Mouse (Mus musculus) c-Kit-positive CD71-positive TER-119-positive erythroid progenitor cells, embryonic 14.5 days (primary cell): ENCODE measurements around the gene Ppfibp2.

ENCODE experiments used
- DNase-seq: peaks from one replicate; pipeline ENCODE4 v3.0.0-alpha.2; 2013; ENCODE audit warnings: low spot score

Gene Ppfibp2

GRCm38 (mm10) chr7:107618028-107618992 lies 23.3 kb downstream of the Ppfibp2 start:
- DNase-seq: no peak

- no peak for DNase-seq
Measured at GRCm38 (mm10) chr7:107619225-107619624, 24.2 kb downstream of the Ppfibp2 start.

- DNase-seq: no peak
Measured at GRCm38 (mm10) chr7:107620137-107620536, 25.1 kb downstream of the Ppfibp2 start.

- DNase-seq: no peak
Measured at GRCm38 (mm10) chr7:107624432-107624831, 29.4 kb downstream of the Ppfibp2 start.

GRCm38 (mm10) chr7:107625061-107625460 lies 30.1 kb downstream of the Ppfibp2 start, which contains the start of gene 5330417H12Rik:
TSS of gene 5330417H12Rik (minus strand) at chr7:107625161.
- DNase-seq: no peak

- DNase-seq: no peak
Measured at GRCm38 (mm10) chr7:107625781-107626180, 30.8 kb downstream of the Ppfibp2 start.

- no peak for DNase-seq
Measured at GRCm38 (mm10) chr7:107628383-107628782, 33.4 kb downstream of the Ppfibp2 start.

- DNase-seq: no peak
Measured at GRCm38 (mm10) chr7:107633201-107633600, 38.2 kb downstream of the Ppfibp2 start.

GRCm38 (mm10) chr7:107637398-107637797 lies 42.4 kb downstream of the Ppfibp2 start:
- no peak for DNase-seq

- no peak for DNase-seq
Measured at GRCm38 (mm10) chr7:107638026-107638425, 43.0 kb downstream of the Ppfibp2 start.

GRCm38 (mm10) chr7:107642586-107643275 lies 47.7 kb downstream of the Ppfibp2 start:
- DNase-seq: no peak

GRCm38 (mm10) chr7:107644987-107645386 lies 50.0 kb downstream of the Ppfibp2 start:
- DNase-seq: no peak

- no peak for DNase-seq
Measured at GRCm38 (mm10) chr7:107648937-107649688, 54.1 kb downstream of the Ppfibp2 start.

- DNase-seq: no peak
Measured at GRCm38 (mm10) chr7:107649990-107650389, 55.0 kb downstream of the Ppfibp2 start.

GRCm38 (mm10) chr7:107651821-107652220 lies 56.8 kb downstream of the Ppfibp2 start:
- no peak for DNase-seq

GRCm38 (mm10) chr7:107656451-107656850 lies 61.4 kb downstream of the Ppfibp2 start:
- DNase-seq: no peak

GRCm38 (mm10) chr7:107659186-107659918 lies 64.3 kb downstream of the Ppfibp2 start:
- DNase-seq: no peak

- DNase-seq: peak; percentile 23
Measured at GRCm38 (mm10) chr7:107661189-107661842, 66.3 kb downstream of the Ppfibp2 start.

- DNase-seq: no peak
Measured at GRCm38 (mm10) chr7:107661843-107662281, 66.9 kb downstream of the Ppfibp2 start.

GRCm38 (mm10) chr7:107663621-107664020 lies 68.6 kb downstream of the Ppfibp2 start:
- DNase-seq: no peak
